Mouse (Mus musculus): Measurements from ENCODE around the gene 5330417C22Rik. TPM values are rescaled to one million over a fixed set of nuclear protein-coding genes. Genes with fewer than 3 reads are reported as not detected.
A peak's percentile ranks its signal among the peaks of the same experiment; 100 is the strongest.
"Not testable (repeated sequence)": the region's sequence is repeated elsewhere in the genome, so short reads cannot be mapped to it uniquely, and the experiment has no call there.

5330417C22Rik gene
- not detected in 2 replicates for polyA plus RNA-seq (2011; ENCODE audit: insufficient read depth, insufficient read length, low replicate concordance, missing spikeins)

GRCm38 (mm10) chr3:108536517-108537260 is at the start of gene 5330417C22Rik:
TSS of gene 5330417C22Rik (minus strand) at chr3:108536536.
- Histone ChIP-seq H3K27ac (ENCODE audit: control insufficient read depth, insufficient read depth, low read depth, low read length, poor library complexity) (no peak within 1 kb of the TSS), H3K4me1 (ENCODE audit: control insufficient read depth, insufficient read depth, low read length) (peaks cover 1% of the 10 kb centered on the region), H3K4me3 (replicated peaks; ENCODE audit: control insufficient read depth, low read depth, low read length) (no peak within 1 kb of the TSS)
- WGBS: under 1% methylated on average over 35 of the region's 35 CpGs
- TF ChIP-seq CTCF (IDR thresholded peaks at IDR 0.05; ENCODE audit: control insufficient read depth, insufficient read depth, low read length): no peak
- TF ChIP-seq POLR2A (IDR thresholded peaks at IDR 0.05; ENCODE audit: borderline replicate concordance, control insufficient read depth, low read depth, low read length): 0 out of 2 replicates have a peak, but pooled peaks have one; percentile 23

GRCm38 (mm10) chr3:108584580-108584979 is 48.2 kb upstream of the 5330417C22Rik start:
- no peak for TF ChIP-seq CTCF (IDR thresholded peaks at IDR 0.05; ENCODE audit: control insufficient read depth, insufficient read depth, low read length)
- H3K27ac ChIP-seq (ENCODE audit: control insufficient read depth, insufficient read depth, low read depth, low read length, poor library complexity): no peak overlapping the region
- peaks cover 1% of the 10 kb centered on the region; the same call in 1 of the 2 replicates for H3K4me1 ChIP-seq (ENCODE audit: control insufficient read depth, insufficient read depth, low read length)
- 58% methylated on average over 4 of the region's 4 CpGs for WGBS
- H3K4me3 ChIP-seq (replicated peaks; ENCODE audit: control insufficient read depth, low read depth, low read length): no peak overlapping the region

GRCm38 (mm10) chr3:108574018-108574417 is 37.7 kb upstream of the 5330417C22Rik start:
- TF ChIP-seq POLR2A (IDR thresholded peaks at IDR 0.05; ENCODE audit: borderline replicate concordance, control insufficient read depth, low read depth, low read length) (no peak), CTCF (IDR thresholded peaks at IDR 0.05; ENCODE audit: control insufficient read depth, insufficient read depth, low read length) (no peak)
- 31% methylated on average over 5 of the region's 5 CpGs for WGBS
- no peak overlapping the region for H3K4me3 ChIP-seq (replicated peaks; ENCODE audit: control insufficient read depth, low read depth, low read length)
- no peak overlapping the region for H3K27ac ChIP-seq (ENCODE audit: control insufficient read depth, insufficient read depth, low read depth, low read length, poor library complexity)
- peaks cover 2% of the 10 kb centered on the region; the same call in 1 of the 2 replicates for H3K4me1 ChIP-seq (ENCODE audit: control insufficient read depth, insufficient read depth, low read length)

DNA sequence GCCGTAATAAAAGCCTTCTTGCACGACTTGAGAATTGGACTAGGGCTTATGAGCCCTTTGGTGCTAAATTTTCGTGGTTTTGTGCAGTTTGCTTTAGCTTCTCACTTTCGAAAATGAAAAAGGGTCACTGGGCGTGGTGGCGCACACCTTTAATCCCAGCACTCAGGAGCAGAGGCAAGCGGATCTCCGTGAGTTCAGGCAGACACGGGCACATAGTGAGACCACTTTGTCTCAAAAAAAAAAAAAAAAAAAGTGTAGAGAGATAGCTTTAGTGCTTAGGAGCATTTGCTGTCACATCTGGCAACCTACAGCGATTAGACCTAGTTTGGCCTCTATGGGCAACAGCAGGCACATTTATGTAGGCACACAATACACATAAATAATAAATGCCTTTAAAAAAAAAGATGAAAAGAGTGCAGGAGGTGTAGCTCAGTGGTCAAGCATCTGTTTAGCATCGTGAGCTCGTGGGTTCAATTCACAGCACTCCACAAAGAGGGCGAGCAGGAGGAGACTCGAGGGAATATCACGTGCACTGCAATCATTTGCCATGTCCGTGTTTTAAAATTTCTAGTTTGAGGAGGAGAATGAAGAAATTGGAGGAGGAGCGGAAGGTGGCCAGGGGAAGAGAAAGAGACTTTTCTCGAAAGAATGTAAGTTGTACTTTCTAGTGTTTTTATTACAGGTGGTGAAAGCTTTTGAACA is 36.1 kb upstream of the 5330417C22Rik start:
- H3K27ac ChIP-seq (ENCODE audit: control insufficient read depth, insufficient read depth, low read depth, low read length, poor library complexity): no peak overlapping the region
- TF ChIP-seq CTCF (IDR thresholded peaks at IDR 0.05; ENCODE audit: control insufficient read depth, insufficient read depth, low read length) (no peak), POLR2A (IDR thresholded peaks at IDR 0.05; ENCODE audit: borderline replicate concordance, control insufficient read depth, low read depth, low read length) (no peak)
- WGBS: 30% methylated on average over 18 of the region's 18 CpGs
- H3K4me3 ChIP-seq (replicated peaks; ENCODE audit: control insufficient read depth, low read depth, low read length): peak overlapping the region; percentile 96
- peaks cover 2% of the 10 kb centered on the region; the same call in 1 of the 2 replicates for H3K4me1 ChIP-seq (ENCODE audit: control insufficient read depth, insufficient read depth, low read length)

GRCm38 (mm10) chr3:108571443-108572294 is 35.3 kb upstream of the 5330417C22Rik start, which contains the start of gene Taf13:
TSS of gene Taf13 (plus strand) at chr3:108571698.
- peaks cover 2% of the 10 kb centered on the region; the same call in 1 of the 2 replicates for H3K4me1 ChIP-seq (ENCODE audit: control insufficient read depth, insufficient read depth, low read length)
- peak within 1 kb of the TSS; percentile 96 for H3K4me3 ChIP-seq (replicated peaks; ENCODE audit: control insufficient read depth, low read depth, low read length)
- H3K27ac ChIP-seq (ENCODE audit: control insufficient read depth, insufficient read depth, low read depth, low read length, poor library complexity): peak within 1 kb of the TSS; percentile 81
- WGBS: under 1% methylated on average over 42 of the region's 42 CpGs
- TF ChIP-seq POLR2A (IDR thresholded peaks at IDR 0.05; ENCODE audit: borderline replicate concordance, control insufficient read depth, low read depth, low read length): peak; percentile 100
- no peak for TF ChIP-seq CTCF (IDR thresholded peaks at IDR 0.05; ENCODE audit: control insufficient read depth, insufficient read depth, low read length)

DNA sequence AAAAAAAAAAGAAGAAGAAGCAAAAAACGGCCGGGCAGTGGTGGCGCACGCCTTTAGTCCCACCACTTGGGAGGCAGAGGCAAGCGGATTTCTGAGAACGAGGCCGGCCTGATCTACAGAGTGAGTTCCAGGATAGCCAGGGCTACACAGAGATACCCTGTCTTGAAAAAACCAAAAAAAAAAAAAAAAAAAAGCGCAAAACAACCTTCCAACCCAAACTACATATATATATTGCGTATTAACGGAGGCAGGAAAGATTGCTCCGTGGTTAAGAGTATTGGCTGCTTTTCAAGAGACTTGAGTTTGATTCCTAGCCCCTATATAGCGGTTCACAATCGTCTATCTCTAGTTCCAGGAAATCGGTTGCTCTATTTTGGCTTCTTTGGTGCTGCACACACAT is 34.5 kb upstream of the 5330417C22Rik start:
- 72% methylated on average over 14 of the region's 14 CpGs for WGBS
- peaks cover 2% of the 10 kb centered on the region; the same call in 1 of the 2 replicates for H3K4me1 ChIP-seq (ENCODE audit: control insufficient read depth, insufficient read depth, low read length)
- TF ChIP-seq CTCF (IDR thresholded peaks at IDR 0.05; ENCODE audit: control insufficient read depth, insufficient read depth, low read length) (no peak), POLR2A (IDR thresholded peaks at IDR 0.05; ENCODE audit: borderline replicate concordance, control insufficient read depth, low read depth, low read length) (no peak)
- H3K4me3 ChIP-seq (replicated peaks; ENCODE audit: control insufficient read depth, low read depth, low read length): no peak overlapping the region
- no peak overlapping the region for H3K27ac ChIP-seq (ENCODE audit: control insufficient read depth, insufficient read depth, low read depth, low read length, poor library complexity)

DNA sequence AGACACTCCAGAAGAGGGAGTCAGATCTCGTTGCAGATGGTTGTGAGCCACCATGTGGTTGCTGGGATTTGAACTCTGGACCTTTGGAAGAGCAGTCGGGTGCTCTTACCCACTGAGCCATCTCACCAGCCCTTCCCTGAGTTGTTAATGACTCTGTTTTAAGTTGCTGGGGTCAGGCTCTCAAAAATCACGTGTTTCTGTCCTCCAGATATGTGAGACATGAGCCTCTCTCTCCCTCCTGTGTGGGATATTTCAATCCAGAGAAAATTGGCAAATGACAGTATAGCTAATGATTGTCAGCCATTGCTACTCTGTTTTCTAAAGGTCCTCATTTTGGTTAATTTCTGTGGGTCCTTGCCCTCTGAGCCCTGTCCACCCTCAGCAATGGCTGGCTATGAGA is 33.3 kb upstream of the 5330417C22Rik start:
- H3K4me3 ChIP-seq (replicated peaks; ENCODE audit: control insufficient read depth, low read depth, low read length); H3K4me1 ChIP-seq (ENCODE audit: control insufficient read depth, insufficient read depth, low read length); H3K27ac ChIP-seq (ENCODE audit: control insufficient read depth, insufficient read depth, low read depth, low read length, poor library complexity): not testable (repeated sequence)
- 44% methylated on average over 3 of the region's 3 CpGs for WGBS

All from bone marrow, adult 2 months (tissue).